Mouse (Mus musculus) midbrain, embryonic 16.5 days (tissue): ENCODE measurements around the gene Asic4. TPM values are rescaled to one million over a fixed set of nuclear protein-coding genes. Genes with fewer than 3 reads are reported as not detected.

ENCODE experiments used
- ATAC-seq: fragments of 200-750 bp; cut with Nextera tagmentation; 2 replicates; pipeline ENCODE4 v1.8.0; 2017; ENCODE audit warnings: moderate TSS enrichment
- H3K27ac ChIP-seq: fragments of 300-500 bp; sonication (generic); 2 replicates; pipeline ENCODE4 v1.5.1; 2014; ENCODE audit warnings: mild to moderate bottlenecking, low read length, mixed read lengths
- H3K27me3 ChIP-seq: fragments of 300-500 bp; sonication (generic); 2 replicates; pipeline ENCODE4 v1.6.1; 2014; ENCODE audit warnings: low read depth, low read length, mixed read lengths; ENCODE audit not compliant: control insufficient read depth, insufficient read depth
- H3K36me3 ChIP-seq: fragments of 300-500 bp; sonication (generic); 2 replicates; pipeline ENCODE4 v1.6.1; 2014; ENCODE audit warnings: mild to moderate bottlenecking, low read length, moderate library complexity, mixed read lengths; ENCODE audit not compliant: control insufficient read depth, insufficient read depth
- H3K4me1 ChIP-seq: fragments of 300-500 bp; sonication (generic); 2 replicates; pipeline ENCODE4 v1.6.1; 2014; ENCODE audit warnings: mild to moderate bottlenecking, low read length, mixed read lengths; ENCODE audit not compliant: control insufficient read depth, insufficient read depth
- H3K4me2 ChIP-seq: fragments of 300-500 bp; sonication (generic); 2 replicates; pipeline ENCODE4 v1.6.1; 2014; ENCODE audit warnings: mild to moderate bottlenecking, low read length, mixed read lengths
- H3K4me3 ChIP-seq: fragments of 300-500 bp; sonication (generic); 2 replicates; pipeline ENCODE4 v1.5.1; 2014; ENCODE audit warnings: low read depth, mild to moderate bottlenecking, low read length, moderate library complexity, mixed read lengths
- H3K9ac ChIP-seq: fragments of 300-500 bp; sonication (generic); 2 replicates; pipeline ENCODE4 v1.6.1; 2014; ENCODE audit warnings: low read depth, low read length, mixed read lengths
- H3K9me3 ChIP-seq: fragments of 300-500 bp; sonication (generic); replicated peaks from 2 replicates; pipeline ENCODE4 v1.6.1; 2014; ENCODE audit warnings: mild to moderate bottlenecking, low read length, mixed read lengths; ENCODE audit not compliant: control insufficient read depth, poor library complexity, severe bottlenecking
- WGBS: fragments of 180-500 bp; shearing (Covaris S2); extraction: QIAGEN DNeasy Blood & Tissue Kit; methylation state at CpG from one replicate; pipeline ENCODE4 v1.1.7; 2014; 5-methylcytosine and 5-hydroxymethylcytosine counted together
- polyA plus RNA-seq: library from polyadenylated mRNA; unstranded; fragments of >200 nt; fragmentation: Nextera tagmentation; extraction: Ambion mirVana; gene quantifications from 2 replicates; pipeline ENCODE4 v1.2.1, GENCODE M21; 2015

Asic4 gene
- polyA plus RNA-seq, 1 experiment from 2014 or later, result 54.8 TPM

- ATAC-seq, result no peak
- WGBS, result 94% methylated on average over 11 of the region's 11 CpGs
- peaks cover 33% of the 10 kb centered on the region for H3K36me3 ChIP-seq
These were observed 26.2 kb downstream of the Asic4 start for GRCm38 (mm10) chr1:75476441-75476840.

GRCm38 (mm10) chr1:75477264-75477965 is 27.2 kb downstream of the Asic4 start:
- H3K4me1 ChIP-seq, result peaks cover 39% of the 10 kb centered on the region
- peak overlapping the region; percentile 74 for H3K4me3 ChIP-seq
- no peaks in the 10 kb centered on the region for H3K9me3 ChIP-seq
- peak; percentile 15; the same call in 1 of the 2 replicates for ATAC-seq
- WGBS, result 9% methylated on average over 35 of the region's 35 CpGs
- H3K27me3 ChIP-seq, result no peaks in the 10 kb centered on the region
- peak overlapping the region; percentile 43; the same call in 1 of the 2 replicates for H3K27ac ChIP-seq
- peaks cover 31% of the 10 kb centered on the region for H3K36me3 ChIP-seq
- H3K9ac ChIP-seq, result peak overlapping the region; percentile 47
- H3K4me2 ChIP-seq, result peak overlapping the region; percentile 80

More at GRCm38 (mm10) chr1:75476441-75476840, 26.2 kb downstream of the Asic4 start:
- H3K27ac ChIP-seq, result no peak overlapping the region
- H3K4me1 ChIP-seq, result peaks cover 30% of the 10 kb centered on the region
- H3K9ac ChIP-seq, result no peak overlapping the region
- H3K27me3 ChIP-seq, result no peaks in the 10 kb centered on the region
- no peak overlapping the region for H3K4me2 ChIP-seq
- H3K9me3 ChIP-seq, result no peaks in the 10 kb centered on the region
- H3K4me3 ChIP-seq, result no peak overlapping the region

GRCm38 (mm10) chr1:75477966-75478290 is 27.7 kb downstream of the Asic4 start:
- H3K9ac ChIP-seq, result peak overlapping the region; percentile 88

GRCm38 (mm10) chr1:75478497-75478896 is 28.3 kb downstream of the Asic4 start:
- peak overlapping the region; percentile 80 for H3K27ac ChIP-seq
- peak overlapping the region; percentile 74 for H3K4me3 ChIP-seq
- peaks cover 36% of the 10 kb centered on the region for H3K36me3 ChIP-seq
- no peaks in the 10 kb centered on the region for H3K27me3 ChIP-seq
- ATAC-seq, result no peak; the same call in 1 of the 2 replicates
- H3K4me2 ChIP-seq, result peak overlapping the region; percentile 80
- H3K9ac ChIP-seq, result peak overlapping the region; percentile 88
- WGBS, result 0% methylated on average over 16 of the region's 25 CpGs
- H3K9me3 ChIP-seq, result no peaks in the 10 kb centered on the region
- peaks cover 45% of the 10 kb centered on the region for H3K4me1 ChIP-seq

More at GRCm38 (mm10) chr1:75477966-75478290, 27.7 kb downstream of the Asic4 start:
- Histone ChIP-seq H3K4me3 (peak overlapping the region; percentile 74), H3K9me3 (no peaks in the 10 kb centered on the region), H3K36me3 (peaks cover 34% of the 10 kb centered on the region), H3K4me2 (peak overlapping the region; percentile 80), H3K4me1 (peaks cover 44% of the 10 kb centered on the region), H3K27ac (no peak overlapping the region), H3K27me3 (no peaks in the 10 kb centered on the region)
- ATAC-seq, result no peak
- 56% methylated on average over 3 of the region's 3 CpGs for WGBS

- Histone ChIP-seq H3K9ac (peak within 1 kb of the TSS; percentile 88), H3K27me3 (no peaks in the 10 kb centered on the region), H3K9me3 (no peaks in the 10 kb centered on the region), H3K4me2 (peak within 1 kb of the TSS; percentile 80), H3K4me1 (peaks cover 43% of the 10 kb centered on the region), H3K36me3 (peaks cover 32% of the 10 kb centered on the region), H3K4me3 (peak within 1 kb of the TSS; percentile 74), H3K27ac (peak within 1 kb of the TSS; percentile 80)
- WGBS, result 0% methylated on average over 46 of the region's 76 CpGs
- peak; percentile 86 for ATAC-seq
These were observed 28.8 kb downstream of the Asic4 start, which contains the start of the genes Chpf and Tmem198 for GRCm38 (mm10) chr1:75478916-75479634. Gene Chpf (minus strand): TSS chr1:75479307. Gene Tmem198 (plus strand): TSS chr1:75479532.

GRCm38 (mm10) chr1:75479635-75479989 is 29.4 kb downstream of the Asic4 start:
- Histone ChIP-seq H3K36me3 (peaks cover 34% of the 10 kb centered on the region), H3K9ac (peak overlapping the region; percentile 88), H3K9me3 (no peaks in the 10 kb centered on the region), H3K27me3 (peaks cover 4% of the 10 kb centered on the region), H3K4me2 (peak overlapping the region; percentile 80), H3K27ac (peak overlapping the region; percentile 80), H3K4me3 (peak overlapping the region; percentile 74), H3K4me1 (peaks cover 43% of the 10 kb centered on the region)
- ATAC-seq, result peak; percentile 47
- 1% methylated on average over 24 of the region's 24 CpGs for WGBS

- H3K27me3 ChIP-seq, result peaks cover 7% of the 10 kb centered on the region
- WGBS, result 10% methylated on average over 13 of the region's 13 CpGs
- H3K4me3 ChIP-seq, result peak overlapping the region; percentile 74
- ATAC-seq, result peak; percentile 3; the same call in 1 of the 2 replicates
- peak overlapping the region; percentile 80 for H3K4me2 ChIP-seq
- peaks cover 43% of the 10 kb centered on the region for H3K4me1 ChIP-seq
- H3K9me3 ChIP-seq, result no peaks in the 10 kb centered on the region
- H3K9ac ChIP-seq, result peak overlapping the region; percentile 88
- H3K36me3 ChIP-seq, result peaks cover 33% of the 10 kb centered on the region
- peak overlapping the region; percentile 80 for H3K27ac ChIP-seq
These were observed 29.8 kb downstream of the Asic4 start for GRCm38 (mm10) chr1:75480036-75480435.

GRCm38 (mm10) chr1:75480735-75481134 is 30.5 kb downstream of the Asic4 start:
- H3K4me3 ChIP-seq, result peak overlapping the region; percentile 74
- peaks cover 43% of the 10 kb centered on the region for H3K4me1 ChIP-seq
- H3K4me2 ChIP-seq, result peak overlapping the region; percentile 80
- H3K9ac ChIP-seq, result peak overlapping the region; percentile 41; the same call in 1 of the 2 replicates
- H3K36me3 ChIP-seq, result peaks cover 32% of the 10 kb centered on the region
- peaks cover 13% of the 10 kb centered on the region for H3K27me3 ChIP-seq
- WGBS, result 81% methylated on average over 7 of the region's 7 CpGs
- no peaks in the 10 kb centered on the region for H3K9me3 ChIP-seq
- ATAC-seq, result no peak
- no peak overlapping the region for H3K27ac ChIP-seq

GRCm38 (mm10) chr1:75486561-75486960 is 36.3 kb downstream of the Asic4 start:
- ATAC-seq, result no peak
- peak overlapping the region; percentile 92 for H3K4me2 ChIP-seq
- peak overlapping the region; percentile 50 for H3K4me3 ChIP-seq
- no peak overlapping the region for H3K27ac ChIP-seq
- H3K4me1 ChIP-seq, result peaks cover 27% of the 10 kb centered on the region
- H3K9ac ChIP-seq, result no peak overlapping the region
- peaks cover 28% of the 10 kb centered on the region for H3K27me3 ChIP-seq
- 9% methylated on average over 24 of the region's 24 CpGs for WGBS
- no peaks in the 10 kb centered on the region for H3K9me3 ChIP-seq
- H3K36me3 ChIP-seq, result peaks cover 27% of the 10 kb centered on the region
